Mouse (Mus musculus) thymus, adult 2 months (tissue): ENCODE measurements around the gene Bahd1. TPM values are rescaled to one million over a fixed set of nuclear protein-coding genes. Genes with fewer than 3 reads are reported as not detected.
A peak's percentile ranks its signal among the peaks of the same experiment; 100 is the strongest.

ENCODE experiments used
- DNase-seq: peaks from one replicate; pipeline ENCODE4 v3.0.0; 2021
- H3K27ac ChIP-seq: fragments of 200-500 bp; 2 replicates; pipeline ENCODE4 v1.5.1; 2012; ENCODE audit warnings: low read length, control low read depth; ENCODE audit not compliant: control insufficient read depth, insufficient read depth
- H3K27me3 ChIP-seq: fragments of 200-500 bp; 2 replicates; pipeline ENCODE4 v1.6.1; 2012; ENCODE audit warnings: mild to moderate bottlenecking, low read length, moderate library complexity, mixed read lengths; ENCODE audit not compliant: control insufficient read depth, insufficient read depth
- H3K36me3 ChIP-seq: fragments of 200-500 bp; 2 replicates; pipeline ENCODE4 v1.6.1; 2012; ENCODE audit warnings: mild to moderate bottlenecking, low read length, moderate library complexity; ENCODE audit not compliant: control insufficient read depth, insufficient read depth
- H3K4me1 ChIP-seq: fragments of 200-500 bp; replicated peaks from 2 replicates; pipeline ENCODE4 v1.6.1; 2012; ENCODE audit warnings: low read length; ENCODE audit not compliant: control insufficient read depth, insufficient read depth
- H3K4me3 ChIP-seq: fragments of 200-500 bp; 2 replicates; pipeline ENCODE4 v1.5.1; 2012; ENCODE audit warnings: mild to moderate bottlenecking, low read length, control low read depth, moderate library complexity; ENCODE audit not compliant: control insufficient read depth, insufficient read depth
- CTCF ChIP-seq: fragments of 200-500 bp; IDR thresholded peaks from 2 replicates; pipeline ENCODE4 v1.5.1; 2012; ENCODE audit warnings: mild to moderate bottlenecking, control low read depth, low read length, moderate library complexity, borderline replicate concordance; ENCODE audit not compliant: control insufficient read depth, poor library complexity, insufficient read depth; ENCODE audit errors: extremely low read depth
- POLR2A ChIP-seq: fragments of 200-500 bp; IDR thresholded peaks from 2 replicates; pipeline ENCODE4 v1.6.1; 2012; ENCODE audit warnings: mild to moderate bottlenecking, low read length, control low read depth, moderate library complexity; ENCODE audit not compliant: control insufficient read depth, poor library complexity, insufficient read depth; ENCODE audit errors: extremely low read depth
- WGBS: fragments of 180-500 bp; shearing (Covaris S2); methylation state at CpG from one replicate; pipeline ENCODE4 v1.1.7; 2018; 5-methylcytosine and 5-hydroxymethylcytosine counted together
- polyA plus RNA-seq: library from polyadenylated mRNA; depleted of rRNA; stranded (reverse); fragments of >200 nt; gene quantifications from 2 replicates; pipeline ENCODE4 v1.2.3, GENCODE M21; 2012

The Bahd1 gene
- polyA plus RNA-seq, 1 experiment, result 38.7 TPM

DNA sequence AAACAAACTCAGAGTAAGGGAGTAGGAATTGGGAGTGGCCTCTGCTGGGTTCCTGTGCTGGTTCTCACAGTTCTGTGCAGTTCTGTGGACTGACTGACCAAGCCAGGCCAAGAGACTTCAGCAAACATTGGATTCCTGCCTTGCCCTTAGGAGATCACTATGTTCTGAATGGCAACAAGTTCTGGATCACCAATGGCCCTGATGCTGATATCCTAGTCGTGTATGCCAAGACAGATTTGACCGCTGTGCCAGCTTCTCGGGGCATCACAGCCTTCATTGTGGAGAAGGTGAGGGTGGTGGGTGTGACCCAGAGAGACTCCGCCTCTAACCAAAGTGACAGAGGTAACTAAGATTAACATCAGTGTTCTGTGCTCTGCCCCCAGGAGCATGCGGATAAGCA lies 27.2 kb upstream of the Bahd1 start:
- peaks cover 5% of the 10 kb centered on the region; the same call in 1 of the 2 replicates for H3K36me3 ChIP-seq

DNA sequence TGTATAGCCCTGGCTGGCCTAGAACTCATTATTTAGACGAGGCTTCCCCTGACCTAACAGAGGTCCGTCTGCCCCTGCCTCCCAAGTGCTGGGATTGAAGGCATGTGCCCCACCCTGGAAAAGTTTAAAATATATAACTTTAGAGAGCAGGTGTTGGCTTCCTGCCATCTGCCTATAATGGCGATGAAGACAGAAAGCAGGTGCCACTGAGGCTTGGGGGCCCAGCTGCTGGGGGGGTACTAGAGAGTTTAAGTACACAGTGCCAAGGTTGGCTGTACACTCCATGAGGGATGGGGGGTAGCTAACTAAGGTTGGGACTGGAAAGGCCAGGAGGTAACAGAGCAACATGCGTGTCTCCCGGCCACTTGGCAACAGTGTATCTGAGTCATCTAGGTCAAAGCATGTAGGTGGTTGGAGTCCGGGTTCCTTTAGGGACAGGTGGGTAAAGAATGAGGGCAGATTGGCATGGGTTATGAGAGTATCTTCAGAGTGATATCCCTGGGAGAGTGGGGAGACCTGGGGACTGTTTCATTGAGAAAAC lies 26.2 kb upstream of the Bahd1 start:
- Histone ChIP-seq H3K36me3 (peaks cover 5% of the 10 kb centered on the region; the same call in 1 of the 2 replicates), H3K27ac (no peak overlapping the region), H3K4me1 (peaks cover 8% of the 10 kb centered on the region), H3K4me3 (no peak overlapping the region), H3K27me3 (no peaks in the 10 kb centered on the region)
- 80% methylated on average over 6 of the region's 6 CpGs for WGBS
- TF ChIP-seq POLR2A (no peak), CTCF (no peak)
- no peak for DNase-seq

More for the DNA sequence above, 27.2 kb upstream of the Bahd1 start:
- TF ChIP-seq CTCF (no peak), POLR2A (no peak)
- Histone ChIP-seq H3K27ac (no peak overlapping the region), H3K4me3 (no peak overlapping the region), H3K4me1 (peaks cover 8% of the 10 kb centered on the region), H3K27me3 (no peaks in the 10 kb centered on the region)
- 91% methylated on average over 5 of the region's 5 CpGs for WGBS
- no peak for DNase-seq

- peaks cover 5% of the 10 kb centered on the region; the same call in 1 of the 2 replicates for H3K36me3 ChIP-seq
- WGBS, result 97% methylated on average over 8 of the region's 8 CpGs
- TF ChIP-seq CTCF (no peak), POLR2A (no peak)
- H3K27ac ChIP-seq, result no peak overlapping the region
- H3K4me1 ChIP-seq, result peaks cover 8% of the 10 kb centered on the region
- H3K4me3 ChIP-seq, result no peak overlapping the region
- no peaks in the 10 kb centered on the region for H3K27me3 ChIP-seq
- no peak for DNase-seq
Measured at GRCm38 (mm10) chr2:118875316-118875715, 24.9 kb upstream of the Bahd1 start.

DNA sequence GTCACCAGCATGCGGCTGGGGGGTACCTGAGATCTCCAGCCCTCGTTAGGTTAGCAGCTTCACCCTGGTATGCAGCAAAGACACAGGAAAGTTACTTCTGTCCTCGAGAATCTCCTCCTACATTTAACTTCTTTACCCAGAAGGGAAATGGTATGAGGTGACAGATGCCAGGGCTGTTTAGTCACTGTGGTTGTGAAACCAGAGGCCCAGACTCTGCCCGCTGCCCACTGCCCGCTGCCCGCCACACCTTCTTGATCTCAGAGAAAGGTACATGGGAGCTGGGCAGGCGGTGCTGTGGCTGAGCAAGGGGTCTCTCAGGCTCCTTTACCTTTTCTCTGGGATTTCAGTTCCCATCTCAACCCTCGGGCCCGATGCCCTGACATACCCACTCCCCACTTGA lies 23.7 kb upstream of the Bahd1 start:
- 98% methylated on average over 9 of the region's 9 CpGs for WGBS
- DNase-seq, result no peak
- Histone ChIP-seq H3K4me3 (no peak overlapping the region), H3K36me3 (no peaks in the 10 kb centered on the region), H3K27me3 (no peaks in the 10 kb centered on the region), H3K4me1 (peaks cover 8% of the 10 kb centered on the region), H3K27ac (no peak overlapping the region)
- TF ChIP-seq CTCF (no peak), POLR2A (no peak)

DNA sequence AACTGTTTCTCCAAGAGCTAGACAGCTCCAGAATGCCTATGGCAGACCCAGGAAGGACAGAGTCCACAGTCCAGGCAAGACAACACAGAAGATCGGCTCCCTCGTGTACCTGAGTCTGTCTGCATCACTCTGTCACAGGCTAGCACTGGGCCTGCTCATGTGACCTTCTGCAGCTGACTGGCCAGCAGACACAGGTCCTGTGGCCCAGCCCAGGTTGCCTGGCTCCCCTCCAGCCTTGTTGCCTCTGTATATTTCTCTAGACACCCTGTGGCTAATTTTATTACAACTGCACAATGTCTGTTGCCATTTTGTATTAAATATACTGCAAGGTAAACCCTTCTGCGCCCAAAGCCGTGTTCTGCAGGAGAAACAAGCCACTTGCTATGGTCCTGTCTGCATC lies 19.2 kb upstream of the Bahd1 start:
- 96% methylated on average over 4 of the region's 4 CpGs for WGBS
- no peak overlapping the region for H3K27ac ChIP-seq
- H3K4me1 ChIP-seq, result no peaks in the 10 kb centered on the region
- no peak overlapping the region for H3K4me3 ChIP-seq
- no peaks in the 10 kb centered on the region for H3K36me3 ChIP-seq
- DNase-seq, result no peak
- no peak for TF ChIP-seq POLR2A
- H3K27me3 ChIP-seq, result no peaks in the 10 kb centered on the region

DNA sequence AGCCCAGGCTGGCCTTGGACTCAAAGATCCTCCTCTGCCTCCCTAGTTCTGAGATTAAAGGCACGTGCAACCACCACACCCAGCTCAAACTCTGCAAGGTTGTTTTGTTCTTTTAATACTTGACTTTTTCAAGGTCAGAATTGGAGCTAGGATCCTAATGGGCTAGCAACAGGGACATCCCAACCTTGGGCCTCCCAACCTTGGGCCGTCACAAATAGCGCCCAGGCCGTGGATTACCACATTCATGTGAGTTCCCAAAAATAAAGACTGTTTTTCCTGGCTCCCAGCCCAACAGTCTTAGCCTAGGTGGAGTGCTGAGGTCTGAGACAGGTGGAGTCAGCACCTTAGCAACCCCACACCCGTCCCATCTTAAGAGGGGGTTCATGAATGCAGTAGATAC lies 18.2 kb upstream of the Bahd1 start:
- no peaks in the 10 kb centered on the region for H3K36me3 ChIP-seq
- H3K27ac ChIP-seq, result no peak overlapping the region
- H3K4me3 ChIP-seq, result no peak overlapping the region
- no peak for TF ChIP-seq POLR2A
- TF ChIP-seq CTCF, result no peak
- WGBS, result 95% methylated on average over 5 of the region's 5 CpGs
- H3K27me3 ChIP-seq, result no peaks in the 10 kb centered on the region
- no peaks in the 10 kb centered on the region for H3K4me1 ChIP-seq
- no peak for DNase-seq

DNA sequence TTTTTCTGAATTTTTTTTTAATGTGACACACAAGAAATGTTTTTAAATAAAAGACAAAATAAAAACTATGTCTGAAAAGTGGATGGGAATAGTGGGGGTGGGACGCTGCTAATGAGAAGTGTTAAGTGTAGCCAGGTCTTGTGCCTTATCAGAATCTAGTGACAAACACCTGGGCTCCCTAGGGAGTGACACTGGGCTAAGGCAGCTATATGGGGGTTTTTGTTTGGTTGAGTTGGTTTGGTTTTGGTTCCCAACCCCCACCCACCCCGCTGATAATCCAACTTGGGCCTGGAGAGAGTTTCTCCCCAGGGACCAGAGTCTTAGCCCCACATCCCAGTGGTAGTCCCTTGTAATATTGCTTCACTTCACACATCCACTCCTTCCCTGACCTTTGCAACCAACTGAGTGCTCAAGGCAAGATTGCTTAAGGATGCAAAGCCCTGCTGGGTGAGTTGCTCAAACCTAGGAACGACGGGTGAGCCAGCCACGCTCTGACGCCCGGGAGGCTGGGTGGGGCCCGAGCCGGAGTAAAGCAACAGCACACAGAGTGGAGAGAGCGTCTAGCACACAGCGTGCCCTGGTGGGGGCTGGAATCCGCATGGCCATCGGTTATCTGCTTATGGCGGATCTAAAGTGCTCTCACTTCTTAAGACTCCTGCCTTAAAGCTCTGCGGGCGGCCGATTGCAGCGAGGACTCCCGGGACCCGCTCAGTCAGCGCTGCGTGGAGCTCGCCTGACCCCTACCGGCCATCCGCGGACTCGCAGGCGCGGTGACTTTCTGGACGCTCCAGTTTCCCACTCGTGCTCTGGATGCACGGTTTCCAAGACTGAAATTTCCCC lies 17.1 kb upstream of the Bahd1 start:
- H3K27ac ChIP-seq, result no peak overlapping the region
- H3K4me3 ChIP-seq, result peak overlapping the region; percentile 43
- DNase-seq, result peak; percentile 86
- peak; percentile 100 for TF ChIP-seq CTCF
- no peak for TF ChIP-seq POLR2A
- H3K27me3 ChIP-seq, result no peaks in the 10 kb centered on the region
- WGBS, result 7% methylated on average over 32 of the region's 32 CpGs
- H3K36me3 ChIP-seq, result no peaks in the 10 kb centered on the region
- no peaks in the 10 kb centered on the region for H3K4me1 ChIP-seq
